Mouse (Mus musculus): ENCODE measurements around the gene Tmco3. TPM values are rescaled to one million over a fixed set of nuclear protein-coding genes. Genes with fewer than 3 reads are reported as not detected.
"Not testable (repeated sequence)": the region's sequence is repeated elsewhere in the genome, so short reads cannot be mapped to it uniquely, and the experiment has no call there.

Gene Tmco3
- polyA plus RNA-seq, 1 experiment from 2014 or later = 10.1 TPM

DNA sequence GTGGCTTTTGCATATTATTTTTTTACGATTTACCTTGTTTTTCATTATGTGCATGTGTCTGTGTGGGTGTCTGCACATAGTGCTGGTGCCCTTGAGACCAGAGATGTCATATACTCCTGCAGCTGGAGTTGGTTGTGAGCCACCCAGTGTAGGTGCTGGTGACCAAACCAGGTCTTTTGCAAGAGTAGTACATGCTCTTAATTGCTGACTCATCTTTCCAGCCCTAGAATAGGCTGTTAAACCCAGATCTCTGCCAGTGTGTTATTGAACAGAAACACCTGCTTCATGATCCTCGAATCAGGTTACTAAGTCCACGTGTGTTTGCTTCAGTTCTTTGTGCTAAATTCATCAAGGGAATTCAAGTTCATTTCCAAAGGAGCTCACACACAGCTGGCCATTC is 26.9 kb downstream of the Tmco3 start:
- H3K4me1 ChIP-seq = peaks cover 6% of the 10 kb centered on the region; the same call in 1 of the 2 replicates
- H3K27ac ChIP-seq = no peak overlapping the region
- no peaks in the 10 kb centered on the region for H3K9me3 ChIP-seq (replicated peaks)
- no peak for ATAC-seq
- no peak overlapping the region for H3K9ac ChIP-seq
- H3K4me3 ChIP-seq = no peak overlapping the region
- H3K27me3 ChIP-seq (replicated peaks) = no peaks in the 10 kb centered on the region
- no peaks in the 10 kb centered on the region for H3K36me3 ChIP-seq
- 65% methylated on average over 3 of the region's 3 CpGs for WGBS (ENCODE audit: insufficient replicate concordance)
- H3K4me2 ChIP-seq = no peak overlapping the region

DNA sequence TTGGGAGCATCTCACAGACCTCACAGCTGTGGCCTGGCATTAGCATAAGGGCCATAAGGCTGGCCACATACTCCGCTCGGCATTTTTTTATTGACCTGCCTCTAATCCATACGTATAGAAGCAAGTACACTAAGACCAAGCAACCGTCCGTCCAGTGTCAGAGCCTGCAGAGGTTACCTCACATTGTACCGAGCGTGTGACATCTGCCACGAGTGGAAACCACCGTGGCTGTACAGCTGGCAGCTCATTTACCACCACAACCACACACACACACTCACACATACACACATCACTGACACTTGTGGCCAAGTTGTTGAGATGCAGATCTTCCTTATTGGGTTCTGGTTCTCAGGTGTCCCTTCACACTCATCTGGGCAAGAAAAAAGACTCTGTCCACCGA is 28.7 kb downstream of the Tmco3 start:
- H3K9me3 ChIP-seq (replicated peaks) = no peaks in the 10 kb centered on the region
- no peaks in the 10 kb centered on the region; the same call in 1 of the 2 replicates for H3K36me3 ChIP-seq
- no peak overlapping the region for H3K4me2 ChIP-seq
- H3K27ac ChIP-seq = no peak overlapping the region
- 69% methylated on average over 10 of the region's 10 CpGs for WGBS (ENCODE audit: insufficient replicate concordance)
- ATAC-seq = no peak
- no peak overlapping the region for H3K4me3 ChIP-seq
- H3K4me1 ChIP-seq = peaks cover 6% of the 10 kb centered on the region; the same call in 1 of the 2 replicates
- H3K27me3 ChIP-seq (replicated peaks) = no peaks in the 10 kb centered on the region
- no peak overlapping the region for H3K9ac ChIP-seq

DNA sequence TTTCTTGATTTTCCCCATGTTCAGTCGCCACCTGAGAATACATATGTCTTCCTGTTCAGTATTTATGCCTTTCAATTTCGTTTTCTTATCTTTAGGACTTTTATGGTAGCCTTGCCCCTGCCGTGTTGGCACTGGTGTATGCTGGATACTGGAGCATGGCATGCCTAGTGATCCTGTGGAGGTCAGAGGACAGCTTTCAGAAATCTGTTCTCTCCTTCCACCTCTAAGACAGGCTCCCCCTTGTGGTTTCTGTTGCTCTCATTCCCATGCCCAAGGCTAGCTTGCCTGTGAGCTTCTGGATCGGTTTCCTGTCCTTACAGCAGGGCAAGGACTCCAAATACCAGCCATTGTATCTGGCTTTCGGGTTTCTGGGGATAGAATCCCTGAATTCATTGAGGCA is 38.6 kb downstream of the Tmco3 start:
- Histone ChIP-seq H3K36me3 (no peaks in the 10 kb centered on the region), H3K4me3 (no peak overlapping the region), H3K27ac (no peak overlapping the region), H3K4me1 (no peaks in the 10 kb centered on the region), H3K9me3 (replicated peaks) (no peaks in the 10 kb centered on the region), H3K9ac (no peak overlapping the region), H3K4me2 (no peak overlapping the region), H3K27me3 (replicated peaks) (peaks cover 20% of the 10 kb centered on the region)
- WGBS (ENCODE audit: insufficient replicate concordance) = 33% methylated on average over 5 of the region's 5 CpGs
- no peak for ATAC-seq

GRCm38 (mm10) chr8:13334671-13335070 is 46.7 kb downstream of the Tmco3 start:
- Histone ChIP-seq H3K27me3 (replicated peaks) (peaks cover 24% of the 10 kb centered on the region), H3K27ac (no peak overlapping the region), H3K9ac (no peak overlapping the region), H3K4me1 (peaks cover 12% of the 10 kb centered on the region), H3K36me3 (no peaks in the 10 kb centered on the region), H3K4me3 (no peak overlapping the region), H3K9me3 (replicated peaks) (no peaks in the 10 kb centered on the region), H3K4me2 (no peak overlapping the region)
- ATAC-seq = no peak
- 20% methylated on average over 1 of the region's 1 CpGs for WGBS (ENCODE audit: insufficient replicate concordance)

- WGBS (ENCODE audit: insufficient replicate concordance) = 47% methylated on average over 6 of the region's 6 CpGs
- peaks cover 36% of the 10 kb centered on the region for H3K4me1 ChIP-seq
- H3K4me2 ChIP-seq; H3K27me3 ChIP-seq (replicated peaks); ATAC-seq; H3K9me3 ChIP-seq (replicated peaks); H3K4me3 ChIP-seq: not testable (repeated sequence)
- peak overlapping the region; percentile 63; the same call in 1 of the 2 replicates for H3K9ac ChIP-seq
- peak overlapping the region; percentile 23; the same call in 1 of the 2 replicates for H3K27ac ChIP-seq
- H3K36me3 ChIP-seq = peaks cover 23% of the 10 kb centered on the region
Measured at GRCm38 (mm10) chr8:13337245-13337644, 49.3 kb downstream of the Tmco3 start.

GRCm38 (mm10) chr8:13337678-13338077 is 49.7 kb downstream of the Tmco3 start:
- no peak for ATAC-seq
- peaks cover 4% of the 10 kb centered on the region; the same call in 1 of the 2 replicates for H3K27me3 ChIP-seq (replicated peaks)
- peak overlapping the region; percentile 63 for H3K9ac ChIP-seq
- peak overlapping the region; percentile 23; the same call in 1 of the 2 replicates for H3K27ac ChIP-seq
- H3K4me3 ChIP-seq = no peak overlapping the region
- peaks cover 40% of the 10 kb centered on the region for H3K4me1 ChIP-seq
- no peaks in the 10 kb centered on the region for H3K9me3 ChIP-seq (replicated peaks)
- peak overlapping the region; percentile 97 for H3K4me2 ChIP-seq
- 52% methylated on average over 3 of the region's 3 CpGs for WGBS (ENCODE audit: insufficient replicate concordance)
- peaks cover 28% of the 10 kb centered on the region for H3K36me3 ChIP-seq

- WGBS (ENCODE audit: insufficient replicate concordance) = under 1% methylated on average over 65 of the region's 72 CpGs
- Histone ChIP-seq H3K9me3 (replicated peaks) (no peaks in the 10 kb centered on the region), H3K27me3 (replicated peaks) (no peaks in the 10 kb centered on the region), H3K27ac (peak within 1 kb of the TSS; percentile 92), H3K4me1 (peaks cover 47% of the 10 kb centered on the region), H3K4me2 (peak within 1 kb of the TSS; percentile 97), H3K9ac (peak within 1 kb of the TSS; percentile 100), H3K4me3 (peak within 1 kb of the TSS; percentile 99), H3K36me3 (peaks cover 34% of the 10 kb centered on the region)
- peak; percentile 90 for ATAC-seq
Measured at GRCm38 (mm10) chr8:13338255-13338860, 50.4 kb downstream of the Tmco3 start, which contains the start of gene Tfdp1. Tfdp1 (plus strand) TSS chr8:13338751.

DNA sequence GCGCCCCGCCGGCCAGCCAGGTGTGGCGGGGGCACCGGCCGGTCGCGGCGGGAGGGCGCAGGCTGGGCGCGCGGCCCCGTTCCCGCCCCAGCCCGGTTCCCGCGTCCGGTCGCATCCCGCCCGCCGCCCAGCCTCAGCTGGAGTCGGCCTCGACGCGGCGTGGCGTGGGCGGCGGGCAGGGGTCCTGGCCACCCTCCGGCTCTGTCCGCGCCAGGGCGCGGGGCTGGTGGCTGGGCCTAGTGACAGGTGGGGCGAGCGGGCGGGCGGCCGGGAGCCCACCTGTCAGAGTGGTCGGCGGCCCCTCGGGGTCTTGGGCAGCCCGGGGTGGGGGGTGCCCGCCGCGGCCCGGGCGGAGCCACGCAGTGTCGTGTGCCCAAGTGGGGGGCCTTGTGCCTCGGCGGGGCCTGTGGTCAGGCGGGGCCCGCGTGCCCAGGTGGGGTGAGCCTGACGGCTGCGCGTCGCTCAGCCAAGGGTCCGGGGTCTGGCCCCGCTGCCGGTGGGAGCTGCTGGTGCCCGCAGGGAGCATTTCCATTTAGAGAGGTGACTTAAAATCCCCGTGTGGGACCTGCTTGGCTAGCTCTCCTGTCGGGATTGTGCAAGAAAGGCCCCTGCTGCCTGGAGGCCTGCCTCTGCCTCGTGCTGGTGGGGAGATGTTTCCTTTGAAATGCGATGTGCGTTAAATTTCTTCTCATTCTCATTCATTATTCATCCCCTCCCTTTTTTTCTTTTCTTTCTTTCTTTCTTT is 51.1 kb downstream of the Tmco3 start:
- peak overlapping the region; percentile 99 for H3K4me3 ChIP-seq
- ATAC-seq = peak; percentile 46; the same call in 1 of the 2 replicates
- peak overlapping the region; percentile 92 for H3K27ac ChIP-seq
- peaks cover 42% of the 10 kb centered on the region for H3K36me3 ChIP-seq
- H3K9me3 ChIP-seq (replicated peaks) = no peaks in the 10 kb centered on the region
- H3K27me3 ChIP-seq (replicated peaks) = no peaks in the 10 kb centered on the region
- peaks cover 53% of the 10 kb centered on the region for H3K4me1 ChIP-seq
- peak overlapping the region; percentile 97 for H3K4me2 ChIP-seq
- under 1% methylated on average over 44 of the region's 70 CpGs for WGBS (ENCODE audit: insufficient replicate concordance)
- H3K9ac ChIP-seq = peak overlapping the region; percentile 100

GRCm38 (mm10) chr8:13339646-13339990 is 51.6 kb downstream of the Tmco3 start:
- 4% methylated on average over 11 of the region's 11 CpGs for WGBS (ENCODE audit: insufficient replicate concordance)
- Histone ChIP-seq H3K4me1 (peaks cover 56% of the 10 kb centered on the region), H3K9me3 (replicated peaks) (no peaks in the 10 kb centered on the region), H3K4me2 (peak overlapping the region; percentile 97), H3K9ac (peak overlapping the region; percentile 100), H3K27me3 (replicated peaks) (no peaks in the 10 kb centered on the region), H3K4me3 (peak overlapping the region; percentile 99), H3K27ac (no peak overlapping the region), H3K36me3 (peaks cover 47% of the 10 kb centered on the region)
- no peak for ATAC-seq

DNA sequence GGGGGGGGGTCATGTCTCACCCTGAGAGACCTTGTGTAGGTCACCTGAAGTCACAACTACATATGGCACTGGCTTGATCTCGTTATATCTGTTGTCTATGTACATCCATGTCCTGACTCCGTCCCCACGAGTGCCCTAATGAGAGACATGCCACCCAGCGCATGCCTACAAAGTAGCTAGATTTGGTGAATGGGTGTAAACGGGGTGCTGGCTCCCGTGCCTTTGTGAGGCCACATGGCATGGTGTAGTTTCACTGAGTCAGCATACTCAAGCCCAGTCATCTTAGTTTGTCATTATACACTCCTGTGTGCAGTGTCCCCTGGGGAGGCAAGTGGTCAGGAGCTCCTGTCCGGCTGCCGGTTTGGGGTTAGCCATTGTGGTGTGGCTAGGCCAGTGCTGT is 52.7 kb downstream of the Tmco3 start:
- peak overlapping the region; percentile 31 for H3K27ac ChIP-seq
- peaks cover 60% of the 10 kb centered on the region for H3K4me1 ChIP-seq
- ATAC-seq = no peak
- no peaks in the 10 kb centered on the region for H3K9me3 ChIP-seq (replicated peaks)
- H3K4me2 ChIP-seq = peak overlapping the region; percentile 97
- 80% methylated on average over 8 of the region's 8 CpGs for whole genome bisulfite sequencing (ENCODE audit: insufficient replicate concordance)
- H3K27me3 ChIP-seq (replicated peaks) = no peaks in the 10 kb centered on the region
- H3K4me3 ChIP-seq = peak overlapping the region; percentile 99
- H3K9ac ChIP-seq = peak overlapping the region; percentile 100
- peaks cover 57% of the 10 kb centered on the region for H3K36me3 ChIP-seq

DNA sequence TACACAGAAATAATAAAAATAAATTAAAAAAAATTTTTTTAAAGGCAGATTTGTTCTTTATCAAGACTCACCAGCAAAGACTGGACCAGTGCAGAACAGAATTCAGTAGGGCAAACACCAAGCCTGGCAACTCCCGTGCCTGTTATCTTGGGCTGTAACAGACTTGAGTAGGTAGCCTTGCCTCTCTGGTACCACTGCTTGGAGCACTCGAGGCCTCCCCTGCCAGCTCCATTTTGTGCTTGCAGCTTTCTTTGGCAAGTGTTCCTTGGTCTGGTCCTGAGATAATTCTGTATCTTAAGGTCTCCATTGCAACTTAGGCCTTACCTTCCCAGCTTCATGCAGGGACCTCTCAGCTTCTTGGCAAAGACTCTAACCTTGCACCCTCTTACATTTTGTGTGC is 54.4 kb downstream of the Tmco3 start:
- Histone ChIP-seq H3K27me3 (replicated peaks) (no peaks in the 10 kb centered on the region), H3K9me3 (replicated peaks) (no peaks in the 10 kb centered on the region), H3K36me3 (peaks cover 74% of the 10 kb centered on the region), H3K4me2 (peak overlapping the region; percentile 7; the same call in 1 of the 2 replicates), H3K27ac (0 out of 2 replicates have a peak overlapping the region, but pooled peaks have one; percentile 5), H3K4me1 (peaks cover 60% of the 10 kb centered on the region), H3K4me3 (no peak overlapping the region), H3K9ac (peak overlapping the region; percentile 28)
- 43% methylated on average over 2 of the region's 2 CpGs for WGBS (ENCODE audit: insufficient replicate concordance)
- ATAC-seq = no peak

- Histone ChIP-seq H3K4me1 (peaks cover 56% of the 10 kb centered on the region), H3K9ac (no peak overlapping the region), H3K27me3 (replicated peaks) (no peaks in the 10 kb centered on the region), H3K4me3 (no peak overlapping the region), H3K9me3 (replicated peaks) (no peaks in the 10 kb centered on the region), H3K36me3 (peaks cover 82% of the 10 kb centered on the region), H3K27ac (peak overlapping the region; percentile 5; the same call in 1 of the 2 replicates), H3K4me2 (0 out of 2 replicates have a peak overlapping the region, but pooled peaks have one; percentile 7)
- no peak for ATAC-seq
- 57% methylated on average over 4 of the region's 4 CpGs for WGBS (ENCODE audit: insufficient replicate concordance)
Measured at GRCm38 (mm10) chr8:13343134-13343533, 55.1 kb downstream of the Tmco3 start.

Data from liver, embryonic 12.5 days (tissue).